Mouse (Mus musculus): ENCODE data around the gene Utp3.

DNA sequence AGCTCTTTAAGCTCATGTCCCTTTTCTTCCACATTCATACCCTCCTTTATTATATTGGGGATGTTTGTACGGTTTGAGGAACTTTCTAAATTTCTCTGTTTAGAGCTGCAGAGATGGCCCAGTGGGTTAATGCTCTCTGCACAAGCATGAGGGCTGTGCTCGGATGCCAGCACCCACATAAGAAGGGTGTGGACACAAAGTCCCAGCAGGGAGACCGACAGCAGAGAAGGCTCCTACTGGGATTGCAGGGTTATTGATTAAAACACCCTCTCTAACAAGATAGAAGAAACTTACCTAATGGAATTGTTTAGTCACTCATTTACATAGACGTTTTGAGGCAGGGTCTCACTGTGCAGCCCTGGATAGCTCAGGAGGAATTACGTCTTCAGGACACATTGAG is 34.2 kb downstream of the Utp3 start:
- no peak for TF ChIP-seq CTCF (IDR thresholded peaks at IDR 0.05; ENCODE audit: low read depth, low read length)
- no peak for TF ChIP-seq POLR2A (IDR thresholded peaks at IDR 0.05; ENCODE audit: extremely low read depth, insufficient read depth, low read length)

All from liver, adult 2 months (tissue).